Mouse (Mus musculus): Measurements from ENCODE around the gene Ttc23l. TPM values are rescaled to one million over a fixed set of nuclear protein-coding genes. Genes with fewer than 3 reads are reported as not detected.

The Ttc23l gene
- polyA plus RNA-seq, 1 experiment: not detected

DNA sequence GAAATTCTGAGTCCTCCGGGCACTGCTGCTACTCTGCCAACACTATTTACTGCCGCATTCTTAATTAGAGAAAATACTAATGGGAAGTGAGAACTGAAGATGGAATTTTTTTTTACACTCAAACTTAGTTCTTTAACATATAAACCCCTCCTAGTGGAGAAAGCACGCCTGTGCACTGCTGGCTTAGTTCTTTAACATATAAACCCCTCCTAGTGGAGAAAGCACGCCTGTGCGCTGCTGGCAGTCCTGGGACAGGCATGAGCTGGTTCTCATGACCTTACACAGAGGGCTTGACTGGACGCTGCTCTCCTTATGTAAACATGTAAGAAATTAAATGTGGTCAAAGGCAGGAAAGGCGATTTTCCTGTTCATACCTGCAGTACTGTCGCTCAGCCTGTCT lies 24.9 kb upstream of the Ttc23l start:
- no peaks in the 10 kb centered on the region for H3K9me3 ChIP-seq (ENCODE audit: control insufficient read depth, low read length)
- no peaks in the 10 kb centered on the region for H3K4me1 ChIP-seq (ENCODE audit: control insufficient read depth)
- no peaks in the 10 kb centered on the region; the same call in 1 of the 2 replicates for H3K36me3 ChIP-seq (ENCODE audit: control insufficient read depth)
- H3K4me3 ChIP-seq (replicated peaks): no peak overlapping the region
- H3K27me3 ChIP-seq (ENCODE audit: control insufficient read depth): no peaks in the 10 kb centered on the region
- TF ChIP-seq GATA1 (IDR thresholded peaks at IDR 0.05; ENCODE audit: low read length): no peak
- no peak for TF ChIP-seq TAL1 (IDR thresholded peaks at IDR 0.05; ENCODE audit: low read length)

DNA sequence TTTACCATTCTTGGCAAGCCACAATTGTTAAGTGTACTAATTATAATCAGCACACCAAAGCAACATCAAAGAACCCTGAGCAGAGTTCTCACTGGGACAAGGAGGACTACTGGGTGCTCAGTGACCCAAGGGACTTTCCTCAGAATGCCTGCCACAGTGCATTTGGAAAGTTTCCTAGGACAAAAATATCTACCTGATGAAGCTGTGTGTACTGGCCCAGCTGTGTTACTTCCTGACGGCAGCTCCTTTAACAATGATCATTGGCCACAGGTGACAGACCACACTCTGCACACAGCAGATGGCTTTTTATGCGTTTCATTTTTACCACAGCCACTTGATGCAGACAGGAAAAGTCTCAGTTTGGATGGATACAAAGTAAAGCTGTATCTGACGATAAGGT lies 20.7 kb upstream of the Ttc23l start:
- H3K27me3 ChIP-seq (ENCODE audit: control insufficient read depth): no peaks in the 10 kb centered on the region
- no peaks in the 10 kb centered on the region for H3K9me3 ChIP-seq (ENCODE audit: control insufficient read depth, low read length)
- H3K4me1 ChIP-seq (ENCODE audit: control insufficient read depth): no peaks in the 10 kb centered on the region
- no peak overlapping the region for H3K4me3 ChIP-seq (replicated peaks)
- no peaks in the 10 kb centered on the region; the same call in 1 of the 2 replicates for H3K36me3 ChIP-seq (ENCODE audit: control insufficient read depth)
- TF ChIP-seq GATA1 (IDR thresholded peaks at IDR 0.05; ENCODE audit: low read length) (no peak), TAL1 (IDR thresholded peaks at IDR 0.05; ENCODE audit: low read length) (no peak)

DNA sequence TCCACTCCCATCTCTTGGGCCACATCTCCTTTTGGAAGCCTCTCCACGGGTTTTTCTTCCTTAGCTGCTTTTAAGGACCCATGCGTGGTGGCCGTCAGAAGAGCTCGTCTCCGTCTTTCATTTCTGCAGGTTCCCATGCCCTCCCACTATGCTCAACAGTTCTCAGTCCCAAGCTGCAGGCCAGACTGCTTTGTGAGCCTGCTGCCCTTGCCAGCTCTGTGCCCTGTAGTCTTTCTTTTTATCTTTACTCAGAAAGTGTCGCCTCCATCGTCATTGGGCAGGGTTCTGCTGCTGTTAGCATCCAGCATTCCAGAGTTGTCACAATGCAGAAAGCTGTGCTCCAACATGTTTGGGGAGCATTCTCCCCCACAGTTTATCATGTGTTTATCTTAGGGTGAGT lies 8.0 kb upstream of the Ttc23l start:
- Histone ChIP-seq H3K4me1 (ENCODE audit: control insufficient read depth) (no peaks in the 10 kb centered on the region), H3K27me3 (ENCODE audit: control insufficient read depth) (no peaks in the 10 kb centered on the region), H3K36me3 (ENCODE audit: control insufficient read depth) (no peaks in the 10 kb centered on the region; the same call in 1 of the 2 replicates), H3K9me3 (ENCODE audit: control insufficient read depth, low read length) (no peaks in the 10 kb centered on the region), H3K4me3 (replicated peaks) (no peak overlapping the region)
- TF ChIP-seq GATA1 (IDR thresholded peaks at IDR 0.05; ENCODE audit: low read length) (no peak), TAL1 (IDR thresholded peaks at IDR 0.05; ENCODE audit: low read length) (no peak)

DNA sequence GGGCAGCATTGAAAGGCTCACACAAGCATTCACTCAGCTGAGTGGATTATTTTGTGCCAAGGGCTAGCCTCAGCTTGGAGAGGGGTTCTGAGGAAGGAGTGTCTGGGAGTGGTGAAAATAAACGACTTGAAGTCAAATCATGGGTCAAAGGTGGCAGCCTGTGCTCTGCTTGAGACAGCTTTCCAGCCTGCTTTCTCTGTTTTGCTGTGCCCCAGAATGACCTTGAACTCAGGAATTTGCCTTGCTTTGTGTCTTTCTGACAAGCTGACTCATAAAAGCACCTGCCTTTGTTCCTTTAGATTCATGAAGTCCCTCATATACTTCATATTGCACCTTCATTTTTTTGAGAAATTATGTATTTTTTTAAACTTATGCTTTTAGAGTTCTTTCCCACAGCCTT lies 5.7 kb upstream of the Ttc23l start:
- Histone ChIP-seq H3K27me3 (ENCODE audit: control insufficient read depth) (no peaks in the 10 kb centered on the region), H3K4me3 (replicated peaks) (no peak overlapping the region), H3K9me3 (ENCODE audit: control insufficient read depth, low read length) (no peaks in the 10 kb centered on the region; the same call in 1 of the 2 replicates), H3K4me1 (ENCODE audit: control insufficient read depth) (no peaks in the 10 kb centered on the region), H3K36me3 (ENCODE audit: control insufficient read depth) (no peaks in the 10 kb centered on the region; the same call in 1 of the 2 replicates)
- TF ChIP-seq TAL1 (IDR thresholded peaks at IDR 0.05; ENCODE audit: low read length) (no peak), GATA1 (IDR thresholded peaks at IDR 0.05; ENCODE audit: low read length) (no peak)

DNA sequence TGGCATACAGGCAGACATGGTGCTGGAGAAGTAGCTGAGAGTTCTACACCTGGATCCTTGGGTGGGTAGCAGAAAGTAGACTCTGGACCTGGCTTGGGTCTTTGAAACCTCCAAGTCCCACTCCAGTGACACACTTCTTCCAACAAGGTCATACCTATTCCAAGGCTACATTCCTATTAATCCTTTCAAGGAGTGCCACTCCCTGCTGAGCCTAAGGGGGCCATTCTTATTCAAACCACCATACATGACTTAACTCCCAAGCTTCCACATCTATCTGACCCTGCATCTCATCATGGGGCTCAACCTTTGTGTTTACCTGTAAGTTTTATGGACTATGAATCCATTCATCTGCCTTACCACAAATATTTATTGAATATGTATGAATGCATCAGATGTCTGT lies 3.8 kb upstream of the Ttc23l start:
- H3K27me3 ChIP-seq (ENCODE audit: control insufficient read depth): no peaks in the 10 kb centered on the region
- no peaks in the 10 kb centered on the region; the same call in 1 of the 2 replicates for H3K9me3 ChIP-seq (ENCODE audit: control insufficient read depth, low read length)
- H3K4me1 ChIP-seq (ENCODE audit: control insufficient read depth): no peaks in the 10 kb centered on the region
- H3K4me3 ChIP-seq (replicated peaks): no peak overlapping the region
- no peaks in the 10 kb centered on the region for H3K36me3 ChIP-seq (ENCODE audit: control insufficient read depth)
- TF ChIP-seq TAL1 (IDR thresholded peaks at IDR 0.05; ENCODE audit: low read length) (no peak), GATA1 (IDR thresholded peaks at IDR 0.05; ENCODE audit: low read length) (no peak)

DNA sequence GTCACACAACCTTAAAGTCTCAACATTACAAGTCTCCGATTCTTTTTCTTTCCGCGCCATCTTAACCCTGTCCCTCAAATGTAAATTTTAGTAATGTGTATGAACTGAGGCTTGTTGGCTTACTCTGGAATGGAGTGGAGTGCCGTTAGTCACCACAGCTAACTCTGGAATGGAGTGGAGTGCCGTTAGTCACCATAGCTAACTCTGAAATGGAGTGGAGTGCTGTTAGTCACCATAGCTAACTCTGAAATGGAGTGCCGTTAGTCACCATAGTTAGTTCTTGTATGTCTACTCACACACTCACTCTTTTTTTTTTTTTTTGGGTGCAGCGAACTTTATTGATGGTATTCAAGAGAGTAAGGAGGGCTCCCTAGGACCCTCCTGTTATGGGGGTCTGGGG lies 1.5 kb upstream of the Ttc23l start:
- no peaks in the 10 kb centered on the region for H3K36me3 ChIP-seq (ENCODE audit: control insufficient read depth)
- no peaks in the 10 kb centered on the region for H3K27me3 ChIP-seq (ENCODE audit: control insufficient read depth)
- TF ChIP-seq GATA1 (IDR thresholded peaks at IDR 0.05; ENCODE audit: low read length) (no peak), TAL1 (IDR thresholded peaks at IDR 0.05; ENCODE audit: low read length) (no peak)
- H3K4me1 ChIP-seq (ENCODE audit: control insufficient read depth): no peaks in the 10 kb centered on the region
- no peak overlapping the region for H3K4me3 ChIP-seq (replicated peaks)
- H3K9me3 ChIP-seq (ENCODE audit: control insufficient read depth, low read length): no peaks in the 10 kb centered on the region; the same call in 1 of the 2 replicates

DNA sequence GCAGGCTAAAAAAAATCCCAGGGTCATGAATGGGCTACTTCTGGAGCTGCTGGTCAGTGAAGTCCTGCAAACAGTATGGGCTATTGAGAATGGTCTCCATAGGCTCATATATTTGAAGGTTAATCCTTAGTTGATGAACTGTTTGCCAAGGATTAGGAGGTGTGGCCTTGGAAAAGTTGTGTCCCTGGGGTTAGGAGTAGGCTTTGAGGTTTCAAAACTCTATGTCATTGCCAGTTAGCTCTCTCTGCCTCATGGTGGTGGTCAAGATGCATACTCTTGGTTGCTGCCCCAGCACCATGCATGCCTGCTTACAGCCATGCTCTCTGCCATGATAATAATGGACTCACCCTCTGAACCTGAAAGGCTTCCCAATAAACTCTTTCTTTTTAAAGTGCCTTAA lies 4.1 kb downstream of the Ttc23l start:
- Histone ChIP-seq H3K36me3 (ENCODE audit: control insufficient read depth) (no peaks in the 10 kb centered on the region), H3K9me3 (ENCODE audit: control insufficient read depth, low read length) (no peaks in the 10 kb centered on the region), H3K27me3 (ENCODE audit: control insufficient read depth) (no peaks in the 10 kb centered on the region), H3K4me3 (replicated peaks) (no peak overlapping the region), H3K4me1 (ENCODE audit: control insufficient read depth) (no peaks in the 10 kb centered on the region)
- TF ChIP-seq TAL1 (IDR thresholded peaks at IDR 0.05; ENCODE audit: low read length): no peak

DNA sequence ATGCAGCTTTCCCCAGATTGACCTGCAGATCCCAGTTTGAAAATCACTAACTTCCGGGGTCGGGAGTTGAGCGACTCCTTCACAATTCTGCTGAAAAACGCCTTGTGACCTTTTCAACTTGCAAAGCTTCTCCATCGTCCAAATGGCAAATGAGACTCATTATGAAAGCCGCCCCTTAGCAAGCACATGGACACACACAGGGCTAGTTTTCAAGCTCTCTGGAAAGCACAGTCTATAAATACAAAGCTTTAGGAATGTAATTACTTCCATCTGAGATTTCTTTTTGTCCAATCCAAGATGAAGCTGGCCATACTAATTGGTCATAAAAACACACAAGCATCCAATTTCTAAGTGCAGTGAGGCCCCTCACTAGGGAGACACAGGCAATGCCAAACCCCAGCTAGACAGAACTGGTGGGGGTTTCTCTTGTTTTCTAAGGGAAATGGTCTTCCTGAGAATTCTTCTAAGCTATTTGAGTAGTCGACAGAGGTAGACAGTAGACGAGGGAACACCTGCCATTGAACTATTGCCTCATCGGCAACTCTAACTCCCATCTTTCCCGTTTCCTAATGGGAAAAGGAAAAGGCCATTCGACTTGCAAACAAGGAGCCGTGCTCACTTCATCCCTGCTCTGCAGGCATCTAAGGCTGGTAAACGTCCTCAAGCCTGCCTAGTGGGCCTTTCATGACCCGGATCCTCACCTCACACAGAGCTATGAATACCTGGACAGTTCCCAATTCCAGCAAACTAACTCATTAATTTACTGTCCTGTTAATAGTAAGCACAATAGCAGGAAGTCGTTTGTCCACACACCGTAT lies 18.0 kb downstream of the Ttc23l start:
- H3K4me1 ChIP-seq (ENCODE audit: control insufficient read depth): no peaks in the 10 kb centered on the region
- H3K9me3 ChIP-seq (ENCODE audit: control insufficient read depth, low read length): no peaks in the 10 kb centered on the region
- no peak overlapping the region for H3K4me3 ChIP-seq (replicated peaks)
- TF ChIP-seq GATA1 (IDR thresholded peaks at IDR 0.05; ENCODE audit: low read length) (no peak), TAL1 (IDR thresholded peaks at IDR 0.05; ENCODE audit: low read length) (no peak)
- no peaks in the 10 kb centered on the region for H3K27me3 ChIP-seq (ENCODE audit: control insufficient read depth)
- H3K36me3 ChIP-seq (ENCODE audit: control insufficient read depth): no peaks in the 10 kb centered on the region

DNA sequence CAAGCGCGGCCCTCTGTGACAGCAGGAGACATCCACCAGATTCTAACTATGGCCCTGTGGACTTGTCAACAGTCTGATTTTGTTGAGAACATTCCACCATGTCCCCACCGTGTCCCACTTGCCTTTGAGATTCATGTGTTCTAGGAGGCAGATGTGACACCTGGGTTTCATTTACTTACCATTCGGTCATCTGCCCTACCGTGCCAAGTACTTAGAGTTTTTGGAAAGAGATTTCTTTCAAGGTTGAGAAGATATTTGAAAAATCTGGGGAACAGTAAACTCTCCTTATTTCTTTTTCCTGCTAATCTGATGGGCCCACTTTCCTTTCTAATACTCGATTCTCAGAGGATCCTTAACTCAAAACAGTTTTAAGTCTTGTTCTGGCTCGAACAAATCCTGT lies 22.5 kb downstream of the Ttc23l start:
- H3K4me3 ChIP-seq (replicated peaks): no peak overlapping the region
- H3K9me3 ChIP-seq (ENCODE audit: control insufficient read depth, low read length): no peaks in the 10 kb centered on the region
- H3K36me3 ChIP-seq (ENCODE audit: control insufficient read depth): no peaks in the 10 kb centered on the region
- H3K27me3 ChIP-seq (ENCODE audit: control insufficient read depth): no peaks in the 10 kb centered on the region
- TF ChIP-seq TAL1 (IDR thresholded peaks at IDR 0.05; ENCODE audit: low read length): no peak
- no peak for TF ChIP-seq GATA1 (IDR thresholded peaks at IDR 0.05; ENCODE audit: low read length)
- peaks cover 5% of the 10 kb centered on the region for H3K4me1 ChIP-seq (ENCODE audit: control insufficient read depth)

Measured in erythroblast, embryonic 14.5 days (primary cell).